Mouse (Mus musculus) CH12.LX (cell line): ENCODE results near the gene Coro2b.

Experiments used
- CHD2 ChIP-seq: IDR thresholded peaks from 2 replicates; pipeline ENCODE4 v1.6.1; 2011; ENCODE audit warnings: low read length, improper control_type of control experiment
- CTCF ChIP-seq, 2 experiments: IDR thresholded peaks in 1 of 2; conservative IDR thresholded peaks in 1 of 2; 2 replicates each; pipeline ENCODE4 v1.5.1; 2011 to 2012; ENCODE audit warnings: low read depth in 2 of 2, low read length in 2 of 2, improper control_type of control experiment in 1 of 2, inconsistent platforms in 1 of 2, mild to moderate bottlenecking in 1 of 2, moderate library complexity in 1 of 2
- E2F4 ChIP-seq: IDR thresholded peaks from 2 replicates; pipeline ENCODE4 v1.6.1; 2011; ENCODE audit warnings: low read depth, low read length, improper control_type of control experiment; ENCODE audit not compliant: insufficient replicate concordance
- IRF4 ChIP-seq: IDR thresholded peaks from 2 replicates; pipeline ENCODE4 v1.6.1; 2014; ENCODE audit warnings: low read depth, mild to moderate bottlenecking, inconsistent platforms, low read length, improper control_type of control experiment
- MAFK ChIP-seq: IDR thresholded peaks from 2 replicates; pipeline ENCODE4 v1.6.1; 2011; ENCODE audit warnings: low read length, improper control_type of control experiment; ENCODE audit not compliant: insufficient replicate concordance
- MEF2A ChIP-seq: IDR thresholded peaks from 2 replicates; pipeline ENCODE4 v1.6.1; 2014; ENCODE audit warnings: low read depth, mild to moderate bottlenecking, inconsistent platforms, low read length, improper control_type of control experiment, borderline replicate concordance
- NRF1 ChIP-seq: IDR thresholded peaks from 2 replicates; pipeline ENCODE4 v1.6.1; 2014; ENCODE audit warnings: low read depth, mild to moderate bottlenecking, inconsistent platforms, low read length, improper control_type of control experiment, moderate library complexity
- POLR2A ChIP-seq: IDR thresholded peaks from 2 replicates; pipeline ENCODE4 v1.6.1; 2011; ENCODE audit warnings: low read depth, mild to moderate bottlenecking, improper control_type of control experiment, low read length
- SIN3A ChIP-seq: IDR thresholded peaks from 2 replicates; pipeline ENCODE4 v1.6.1; 2012; ENCODE audit warnings: low read length, improper control_type of control experiment, inconsistent platforms
- TCF12 ChIP-seq: IDR thresholded peaks from 2 replicates; pipeline ENCODE4 v1.6.1; 2014; ENCODE audit warnings: low read depth, mild to moderate bottlenecking, inconsistent platforms, low read length, improper control_type of control experiment
- ZKSCAN1 ChIP-seq: IDR thresholded peaks from 2 replicates; pipeline ENCODE4 v1.6.1; 2012; ENCODE audit warnings: low read depth, inconsistent platforms, low read length, improper control_type of control experiment, borderline replicate concordance

- TF ChIP-seq CTCF (conservative IDR thresholded peaks at IDR 0.05 in 1 of 2, IDR thresholded peaks at IDR 0.05 in 1 of 2; ENCODE audit: low read depth in 2 of 2, low read length in 2 of 2): no peak
- no peak for TF ChIP-seq MAFK
- TF ChIP-seq POLR2A: no peak
- TF ChIP-seq SIN3A: no peak
- TF ChIP-seq CHD2: no peak
- TF ChIP-seq NRF1: no peak
- no peak for TF ChIP-seq TCF12
- no peak for TF ChIP-seq IRF4
- no peak for TF ChIP-seq ZKSCAN1
- TF ChIP-seq MEF2A: no peak
- no peak for TF ChIP-seq E2F4
Observed at GRCm38 (mm10) chr9:62450355-62450754, 86.5 kb downstream of the Coro2b start.
